Comparison of ENCODE assay signal across 19 mouse cellular contexts in genomic region chr5:53091331-53091730, GRCm38 (mm10). TPM values are rescaled to one million over a fixed set of nuclear protein-coding genes. Genes with fewer than 3 reads are reported as not detected.
"Had no signal": no experiment of that assay in that cellular context is flagged by ENCODE, and none has a peak within 500 bp of the region (broad histone marks: within the 10 kb centered on the region; RNA-seq: fewer than 3 reads in every experiment).

No protein-coding gene starts in this region.

- DNase-seq: lung, embryonic 14.5 days; lung, postnatal 10 days; lung, postnatal 4 days; midbrain, embryonic 14.5 days; retina, postnatal 1 day; right cerebral cortex, adult 18-20 months; right cerebral cortex, postnatal 25 days; right cerebral cortex, postnatal 4 days; spleen, adult 18-20 months; thymus, adult 18-20 months; thymus, postnatal 14 days; thymus, postnatal 36 days had no signal

- ATAC-seq: midbrain, embryonic 16.5 days had no signal

RNA-seq across cellular contexts. Expression of gene Slc34a2, which starts 53.5 kb away (rescaled TPM):
- polyA plus RNA-seq: midbrain, embryonic 10.5 days; midbrain, embryonic 12.5 days; midbrain, embryonic 14.5 days; myocyte; neural tube, embryonic 11.5 days; neural tube, embryonic 15.5 days; stomach, embryonic 14.5 days had no signal
